11 mouse cellular contexts compared by ENCODE assay signal in genomic region chr4:64148989-64149463, GRCm38 (mm10).
DNase-seq lines count a peak whose midpoint lies in the region; ATAC-seq and TF ChIP-seq lines count a peak whose summit lies in the region.
"Had no signal": no experiment of that assay in that cellular context is flagged by ENCODE, and none has a peak within 500 bp of the region (broad histone marks: within the 10 kb centered on the region; RNA-seq: fewer than 3 reads in every experiment).

No protein-coding gene starts in this region.

- no peak overlapping the region for H3K9ac ChIP-seq in lung, embryonic 16.5 days (ENCODE audit: low read length)
- H3K9ac ChIP-seq: embryonic facial prominence, embryonic 15.5 days had no signal

- peak; percentile 5 for DNase-seq in kidney, postnatal 10 days
- DNase-seq in kidney, adult 9 months, result no peak
- DNase-seq in hindbrain, embryonic 10.5 days (ENCODE audit: low spot score), result peak; percentile 20
- peak; percentile 81 to 87 for DNase-seq in right cerebral cortex, postnatal 10 days (ENCODE audit: low spot score in 2 of 2)
- no peak for DNase-seq in thymus, adult 2 months
- no peak for DNase-seq in testis, postnatal 10 days (ENCODE audit: low spot score)
- DNase-seq in gastrocnemius, postnatal 25 days, result no peak
- DNase-seq: adrenal gland, postnatal 36 days had no signal

- no peaks in the 10 kb centered on the region for H3K9me3 ChIP-seq in hindbrain, embryonic 10.5 days
- H3K9me3 ChIP-seq in lung, embryonic 16.5 days (ENCODE audit: control insufficient read depth, low read length), result no peaks in the 10 kb centered on the region
- H3K9me3 ChIP-seq: embryonic facial prominence, embryonic 15.5 days had no signal

- no peaks in the 10 kb centered on the region for H3K36me3 ChIP-seq in hindbrain, embryonic 10.5 days
- no peaks in the 10 kb centered on the region for H3K36me3 ChIP-seq in lung, embryonic 16.5 days (ENCODE audit: control insufficient read depth, insufficient read depth, low read length)
- no peaks in the 10 kb centered on the region for H3K36me3 ChIP-seq in thymus, adult 2 months (ENCODE audit: control insufficient read depth, insufficient read depth, low read length)
- H3K36me3 ChIP-seq: embryonic facial prominence, embryonic 15.5 days had no signal

- no peak overlapping the region for H3K4me2 ChIP-seq in lung, embryonic 16.5 days (ENCODE audit: low read depth, low read length)
- H3K4me2 ChIP-seq: embryonic facial prominence, embryonic 15.5 days had no signal

- peak; percentile 78 for ATAC-seq in lung, embryonic 16.5 days (ENCODE audit: low read depth)

- no peaks in the 10 kb centered on the region for H3K27me3 ChIP-seq in hindbrain, embryonic 10.5 days (ENCODE audit: insufficient read depth, poor library complexity, severe bottlenecking)
- no peaks in the 10 kb centered on the region for H3K27me3 ChIP-seq in lung, embryonic 16.5 days (ENCODE audit: control insufficient read depth, insufficient read depth, low read depth, low read length)
- no peaks in the 10 kb centered on the region for H3K27me3 ChIP-seq in thymus, adult 2 months (ENCODE audit: control insufficient read depth, insufficient read depth, low read length)
- H3K27me3 ChIP-seq: CH12.LX; embryonic facial prominence, embryonic 15.5 days had no signal

- TF ChIP-seq POLR2A in thymus, adult 2 months (IDR thresholded peaks at IDR 0.05; ENCODE audit: control insufficient read depth, extremely low read depth, insufficient read depth, low read length, poor library complexity), result no peak

- H3K4me3 ChIP-seq in hindbrain, embryonic 10.5 days, result no peak overlapping the region
- H3K4me3 ChIP-seq in lung, embryonic 16.5 days (ENCODE audit: low read length), result no peak overlapping the region
- H3K4me3 ChIP-seq in thymus, adult 2 months (ENCODE audit: control insufficient read depth, insufficient read depth, low read length), result no peak overlapping the region
- H3K4me3 ChIP-seq: embryonic facial prominence, embryonic 15.5 days had no signal

- TF ChIP-seq CTCF in thymus, adult 2 months (IDR thresholded peaks at IDR 0.05; ENCODE audit: borderline replicate concordance, control insufficient read depth, extremely low read depth, insufficient read depth, low read length, poor library complexity), result no peak

- peaks cover 7% of the 10 kb centered on the region for H3K4me1 ChIP-seq in hindbrain, embryonic 10.5 days (replicated peaks)
- no peaks in the 10 kb centered on the region for H3K4me1 ChIP-seq in lung, embryonic 16.5 days (replicated peaks; ENCODE audit: control insufficient read depth, insufficient read depth, low read length)
- no peaks in the 10 kb centered on the region for H3K4me1 ChIP-seq in thymus, adult 2 months (replicated peaks; ENCODE audit: control insufficient read depth, insufficient read depth, low read length)
- H3K4me1 ChIP-seq: embryonic facial prominence, embryonic 15.5 days had no signal

- H3K27ac ChIP-seq in hindbrain, embryonic 10.5 days, result no peak overlapping the region
- peak overlapping the region; percentile 45; the same call in 1 of the 2 replicates for H3K27ac ChIP-seq in lung, embryonic 16.5 days (ENCODE audit: low read length)
- H3K27ac ChIP-seq in thymus, adult 2 months (ENCODE audit: control insufficient read depth, insufficient read depth, low read length), result no peak overlapping the region
- H3K27ac ChIP-seq: embryonic facial prominence, embryonic 15.5 days had no signal

- WGBS in hindbrain, embryonic 10.5 days, result 58% methylated on average over 5 of the region's 5 CpGs
- 55% methylated on average over 5 of the region's 5 CpGs for WGBS in lung, embryonic 16.5 days
- 86% methylated on average over 5 of the region's 5 CpGs for WGBS in thymus, adult 2 months

Comparison
In these comparisons a context has a peak if more than half of its experiments do, and no peak if none do; other contexts are left out.
1. DNase-seq: peak in kidney, postnatal 10 days (single experiment), hindbrain, embryonic 10.5 days (single experiment) and right cerebral cortex, postnatal 10 days (2 of 2); none in kidney, adult 9 months (single experiment), thymus, adult 2 months (single experiment), testis, postnatal 10 days (single experiment) and gastrocnemius, postnatal 25 days (single experiment).